Mouse (Mus musculus) CH12.LX (cell line): ENCODE measurements around the gene Mta1. TPM values are rescaled to one million over a fixed set of nuclear protein-coding genes. Genes with fewer than 3 reads are reported as not detected.

Experiments
- DNase-seq: peaks from one replicate; pipeline ENCODE4 v3.0.0-alpha.2; 2013; ENCODE audit errors: extremely low read depth
- H3K27ac ChIP-seq: 2 replicates; pipeline ENCODE4 v1.5.1; 2012; ENCODE audit warnings: low read depth, mild to moderate bottlenecking, control low read depth, moderate library complexity; ENCODE audit not compliant: insufficient read depth
- H3K27me3 ChIP-seq: replicated peaks from 2 replicates; pipeline ENCODE3; 2012; ENCODE audit warnings: inconsistent platforms
- H3K36me3 ChIP-seq, 2 experiments: replicated peaks in 1 of 2; 2 replicates each; pipeline versions ENCODE3 to v1.6.1; 2012; ENCODE audit warnings: inconsistent platforms in 1 of 2, low read length in 1 of 2, mild to moderate bottlenecking in 1 of 2, mixed read lengths in 1 of 2, moderate library complexity in 1 of 2; ENCODE audit not compliant: control insufficient read depth in 1 of 2, insufficient read depth in 1 of 2
- H3K4me1 ChIP-seq, 2 experiments: 2 replicates each; pipeline ENCODE4 v1.6.1; 2012; ENCODE audit warnings: inconsistent platforms in 1 of 2, moderate library complexity in 1 of 2; ENCODE audit not compliant: insufficient read depth in 2 of 2, control insufficient read depth in 1 of 2
- H3K4me2 ChIP-seq: 2 replicates; pipeline ENCODE4 v1.6.1; 2012; ENCODE audit warnings: low read depth, mild to moderate bottlenecking, control low read depth; ENCODE audit not compliant: poor library complexity, insufficient read depth, severe bottlenecking
- H3K4me3 ChIP-seq, 3 experiments: fragments of 150-350 bp in 1 of 3; sonication (generic) in 1 of 3; replicated peaks in 1 of 3; 2 replicates each; pipeline versions ENCODE3 to v1.5.1; 2011 to 2012; ENCODE audit warnings: low read depth in 2 of 3, low read length in 2 of 3, mild to moderate bottlenecking in 2 of 3, moderate library complexity in 2 of 3, control low read depth in 1 of 3, improper control_type of control experiment in 1 of 3, inconsistent platforms in 1 of 3, mixed read lengths in 1 of 3; ENCODE audit not compliant: poor library complexity in 1 of 3
- H3K79me2 ChIP-seq: replicated peaks from 2 replicates; pipeline ENCODE4 v1.6.1; 2012; ENCODE audit warnings: mild to moderate bottlenecking, moderate library complexity; ENCODE audit not compliant: control insufficient read depth, poor library complexity, insufficient read depth, severe bottlenecking; ENCODE audit errors: extremely low read depth
- H3K9ac ChIP-seq: 2 replicates; pipeline ENCODE4 v1.6.1; 2012; ENCODE audit warnings: low read depth, mild to moderate bottlenecking, control low read depth, moderate library complexity; ENCODE audit not compliant: insufficient read depth
- H3K9me3 ChIP-seq: replicated peaks from 2 replicates; pipeline ENCODE3; 2012; ENCODE audit warnings: low read length, inconsistent platforms, mixed read lengths
- BHLHE40 ChIP-seq: IDR thresholded peaks from 2 replicates; pipeline ENCODE4 v1.6.1; 2011; ENCODE audit warnings: mild to moderate bottlenecking, low read depth, low read length, improper control_type of control experiment
- CTCF ChIP-seq, 2 experiments: IDR thresholded peaks in 1 of 2; conservative IDR thresholded peaks in 1 of 2; 2 replicates each; pipeline ENCODE4 v1.5.1; 2011 to 2012; ENCODE audit warnings: low read depth in 2 of 2, low read length in 2 of 2, improper control_type of control experiment in 1 of 2, inconsistent platforms in 1 of 2, mild to moderate bottlenecking in 1 of 2, moderate library complexity in 1 of 2
- E2F4 ChIP-seq: IDR thresholded peaks from 2 replicates; pipeline ENCODE4 v1.6.1; 2011; ENCODE audit warnings: low read depth, low read length, improper control_type of control experiment; ENCODE audit not compliant: insufficient replicate concordance
- ELF1 ChIP-seq: IDR thresholded peaks from 2 replicates; pipeline ENCODE4 v1.6.1; 2014; ENCODE audit warnings: low read depth, mild to moderate bottlenecking, inconsistent platforms, low read length, improper control_type of control experiment
- EP300 ChIP-seq: IDR thresholded peaks from 2 replicates; pipeline ENCODE4 v1.6.1; 2011; ENCODE audit warnings: low read length, improper control_type of control experiment
- GABPA ChIP-seq: IDR thresholded peaks from 2 replicates; pipeline ENCODE4 v1.6.1; 2012; ENCODE audit warnings: low read depth, low read length, improper control_type of control experiment, inconsistent platforms; ENCODE audit not compliant: insufficient replicate concordance
- HCFC1 ChIP-seq: IDR thresholded peaks from 2 replicates; pipeline ENCODE4 v1.6.1; 2012; ENCODE audit warnings: low read depth, mild to moderate bottlenecking, inconsistent platforms, low read length, improper control_type of control experiment
- IRF4 ChIP-seq: IDR thresholded peaks from 2 replicates; pipeline ENCODE4 v1.6.1; 2014; ENCODE audit warnings: low read depth, mild to moderate bottlenecking, inconsistent platforms, low read length, improper control_type of control experiment
- JUND ChIP-seq: conservative IDR thresholded peaks from 2 replicates; pipeline ENCODE4 v1.6.1; 2011; ENCODE audit warnings: low read depth, low read length, improper control_type of control experiment
- MAZ ChIP-seq: IDR thresholded peaks from 2 replicates; pipeline ENCODE4 v1.6.1; 2012; ENCODE audit warnings: low read depth, mild to moderate bottlenecking, inconsistent platforms, low read length, improper control_type of control experiment, moderate library complexity
- MEF2A ChIP-seq: IDR thresholded peaks from 2 replicates; pipeline ENCODE4 v1.6.1; 2014; ENCODE audit warnings: low read depth, mild to moderate bottlenecking, inconsistent platforms, low read length, improper control_type of control experiment, borderline replicate concordance
- NRF1 ChIP-seq: IDR thresholded peaks from 2 replicates; pipeline ENCODE4 v1.6.1; 2014; ENCODE audit warnings: low read depth, mild to moderate bottlenecking, inconsistent platforms, low read length, improper control_type of control experiment, moderate library complexity
- PAX5 ChIP-seq: IDR thresholded peaks from 2 replicates; pipeline ENCODE4 v1.6.1; 2012; ENCODE audit warnings: low read length, inconsistent platforms, mixed read lengths
- POLR2AphosphoS2 ChIP-seq: IDR thresholded peaks from 2 replicates; pipeline ENCODE4 v1.6.1; 2011; ENCODE audit warnings: low read depth, low read length, improper control_type of control experiment
- RAD21 ChIP-seq: IDR thresholded peaks from 2 replicates; pipeline ENCODE4 v1.6.1; 2011; ENCODE audit warnings: low read depth, mild to moderate bottlenecking, low read length, improper control_type of control experiment, moderate library complexity
- TBP ChIP-seq: conservative IDR thresholded peaks from 2 replicates; pipeline ENCODE4 v1.6.1; 2011; ENCODE audit warnings: low read depth, low read length, improper control_type of control experiment
- TCF12 ChIP-seq: IDR thresholded peaks from 2 replicates; pipeline ENCODE4 v1.6.1; 2014; ENCODE audit warnings: low read depth, mild to moderate bottlenecking, inconsistent platforms, low read length, improper control_type of control experiment
- USF2 ChIP-seq: conservative IDR thresholded peaks from 2 replicates; pipeline ENCODE4 v1.6.1; 2011; ENCODE audit warnings: low read depth, low read length, improper control_type of control experiment
- ZKSCAN1 ChIP-seq: IDR thresholded peaks from 2 replicates; pipeline ENCODE4 v1.6.1; 2012; ENCODE audit warnings: low read depth, inconsistent platforms, low read length, improper control_type of control experiment, borderline replicate concordance
- ZNF384 ChIP-seq: IDR thresholded peaks from 2 replicates; pipeline ENCODE4 v1.6.1; 2012; ENCODE audit warnings: low read depth, low read length, improper control_type of control experiment, inconsistent platforms
- dilution Hi-C: fragments of 300-500 bp; cut with MboI; formaldehyde crosslinking; loops from 2 replicates; pipeline ENCODE4 v1.14.3; 2020; ENCODE audit warnings: low sequenced_read_pairs; ENCODE audit not compliant: extremely low pct_unique_long_range_greater_than_20kb, extremely low pct_ligation_motif_present
- in situ Hi-C: fragments of 300-500 bp; cut with MboI; formaldehyde crosslinking; loops from 3 replicates; pipeline ENCODE4 v1.14.3; 2019; ENCODE audit warnings: low sequenced_read_pairs, low pct_ligation_motif_present, low pct_unique_long_range_greater_than_20kb, mixed read lengths
- polyA plus RNA-seq: library from polyadenylated mRNA; unstranded; fragments of >175 nt; gene quantifications from 2 replicates; pipeline ENCODE4 v1.2.1, GENCODE M21; 2012; ENCODE audit warnings: low read depth; ENCODE audit not compliant: insufficient read length
- total RNA-seq, 2 experiments: library from RNA; depleted of rRNA; stranded (reverse); fragments of 300-350 nt in 1 of 2; fragments of >200 nt in 1 of 2; gene quantifications; 2 replicates each; pipeline ENCODE4 v1.2.3; 2012 to 2014

The Mta1 gene
- total and polyA plus RNA-seq, 3 experiments: 11.5 to 76.7 (median 39.4) TPM

DNA sequence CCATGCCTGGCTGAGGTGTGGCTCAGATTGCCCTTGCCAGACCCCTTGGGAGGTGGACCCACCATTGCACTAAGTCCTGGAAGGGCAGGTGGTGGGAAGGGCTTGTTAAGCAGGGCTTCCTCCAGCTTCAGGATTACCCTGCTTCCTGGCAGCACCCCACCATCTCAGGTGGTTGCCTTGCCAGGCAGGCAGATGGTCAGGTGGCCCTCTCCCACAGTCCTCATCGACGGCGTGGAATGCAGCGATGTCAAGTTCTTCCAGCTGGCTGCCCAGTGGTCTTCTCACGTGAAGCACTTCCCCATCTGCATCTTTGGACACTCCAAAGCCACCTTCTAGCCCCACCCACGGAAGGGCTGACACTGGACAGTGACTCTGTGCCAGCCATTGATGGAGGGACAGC lies 26.8 kb upstream of the Mta1 start:
- no peaks in the 10 kb centered on the region for H3K27me3 ChIP-seq
- H3K9ac ChIP-seq: no peak overlapping the region
- DNase-seq: no peak
- H3K4me2 ChIP-seq: no peak overlapping the region
- H3K36me3 ChIP-seq: peaks cover 0 to 46% of the 10 kb centered on the region in 2 experiments
- in situ Hi-C loops: loop anchor here (5.0 kb wide), 1 partner anchor 36 kb away; no protein-coding TSS in a partner anchor
- dilution Hi-C loops: no loop called here
- H3K4me1 ChIP-seq: peaks cover 16 to 27% of the 10 kb centered on the region in 2 experiments
- H3K79me2 ChIP-seq: no peaks in the 10 kb centered on the region
- no peak overlapping the region for H3K4me3 ChIP-seq
- no peaks in the 10 kb centered on the region for H3K9me3 ChIP-seq
- H3K27ac ChIP-seq: no peak overlapping the region
- TF ChIP-seq E2F4: no peak
- no peak for TF ChIP-seq ELF1
- no peak for TF ChIP-seq EP300
- no peak for TF ChIP-seq TBP
- no peak for TF ChIP-seq CTCF (conservative IDR thresholded peaks at IDR 0.05 in 1 of 2, IDR thresholded peaks at IDR 0.05 in 1 of 2; ENCODE audit: low read depth in 2 of 2, low read length in 2 of 2)
- no peak for TF ChIP-seq BHLHE40
- no peak for TF ChIP-seq POLR2AphosphoS2
- no peak for TF ChIP-seq JUND
- no peak for TF ChIP-seq PAX5

- Histone ChIP-seq H3K36me3 (peaks cover 0 to 43% of the 10 kb centered on the region in 2 experiments), H3K27ac (no peak overlapping the region), H3K4me2 (no peak overlapping the region), H3K9me3 (no peaks in the 10 kb centered on the region), H3K4me3 (no peak overlapping the region), H3K27me3 (no peaks in the 10 kb centered on the region), H3K79me2 (no peaks in the 10 kb centered on the region), H3K9ac (no peak overlapping the region), H3K4me1 (peaks cover 16 to 29% of the 10 kb centered on the region in 2 experiments)
- in situ Hi-C loops (loop anchor here (5.0 kb wide), 1 partner anchor 35 kb away; no protein-coding TSS in a partner anchor), dilution Hi-C loops (no loop called here)
- no peak for DNase-seq
- no peak for TF ChIP-seq USF2
- no peak for TF ChIP-seq TCF12
- no peak for TF ChIP-seq NRF1
- no peak for TF ChIP-seq POLR2AphosphoS2
- TF ChIP-seq MEF2A: no peak
- no peak for TF ChIP-seq ZKSCAN1
- no peak for TF ChIP-seq EP300
- no peak for TF ChIP-seq PAX5
- no peak for TF ChIP-seq TBP
- no peak for TF ChIP-seq MAZ
- TF ChIP-seq GABPA: no peak
- TF ChIP-seq CTCF (conservative IDR thresholded peaks at IDR 0.05 in 1 of 2, IDR thresholded peaks at IDR 0.05 in 1 of 2; ENCODE audit: low read depth in 2 of 2, low read length in 2 of 2): no peak
- TF ChIP-seq IRF4: no peak
- TF ChIP-seq ZNF384: no peak
- TF ChIP-seq E2F4: no peak
- TF ChIP-seq RAD21: no peak
- TF ChIP-seq HCFC1: no peak
Observed at GRCm38 (mm10) chr12:113071827-113072226, 26.3 kb upstream of the Mta1 start.
